Mouse (Mus musculus): ENCODE data around the gene Slc39a3. TPM values are rescaled to one million over a fixed set of nuclear protein-coding genes. Genes with fewer than 3 reads are reported as not detected.
A peak's percentile ranks its signal among the peaks of the same experiment; 100 is the strongest.

Gene Slc39a3
- polyA plus RNA-seq, 1 experiment: 75.2 TPM

- Histone ChIP-seq H3K27me3 (ENCODE audit: control insufficient read depth, insufficient read depth, low read length) (no peaks in the 10 kb centered on the region), H3K4me3 (replicated peaks; ENCODE audit: insufficient read depth, low read depth, low read length) (peak overlapping the region; percentile 87), H3K27ac (ENCODE audit: insufficient read depth, low read length) (peak overlapping the region; percentile 98), H3K4me1 (ENCODE audit: control insufficient read depth, insufficient read depth, low read length) (peaks cover 74% of the 10 kb centered on the region)
- 51% methylated on average over 5 of the region's 5 CpGs for WGBS
- TF ChIP-seq CTCF (IDR thresholded peaks at IDR 0.05; ENCODE audit: borderline replicate concordance, insufficient read depth, low read depth, low read length): no peak
- TF ChIP-seq POLR2A (IDR thresholded peaks at IDR 0.05; ENCODE audit: borderline replicate concordance, insufficient read depth, low read length): no peak
- DNase-seq: peak in 1 of 2 experiments; percentile 49
These were observed 12.8 kb downstream of the Slc39a3 start for GRCm38 (mm10) chr10:81024346-81024937.

- no peak for DNase-seq
- Histone ChIP-seq H3K4me3 (replicated peaks; ENCODE audit: insufficient read depth, low read depth, low read length) (no peak overlapping the region), H3K27me3 (ENCODE audit: control insufficient read depth, insufficient read depth, low read length) (no peaks in the 10 kb centered on the region), H3K4me1 (ENCODE audit: control insufficient read depth, insufficient read depth, low read length) (peaks cover 63% of the 10 kb centered on the region), H3K27ac (ENCODE audit: insufficient read depth, low read length) (no peak overlapping the region)
- TF ChIP-seq POLR2A (IDR thresholded peaks at IDR 0.05; ENCODE audit: borderline replicate concordance, insufficient read depth, low read length): no peak
- TF ChIP-seq CTCF (IDR thresholded peaks at IDR 0.05; ENCODE audit: borderline replicate concordance, insufficient read depth, low read depth, low read length): peak; percentile 56; the same call in 1 of the 2 replicates
- 69% methylated on average over 8 of the region's 8 CpGs for WGBS
These were observed 14.5 kb downstream of the Slc39a3 start for GRCm38 (mm10) chr10:81022744-81023143.

- WGBS: 13% methylated on average over 26 of the region's 26 CpGs
These were observed 15.6 kb downstream of the Slc39a3 start for GRCm38 (mm10) chr10:81021547-81022110.

GRCm38 (mm10) chr10:81020207-81020606 lies 17.0 kb downstream of the Slc39a3 start:
- peak overlapping the region; percentile 43 for H3K27ac ChIP-seq (ENCODE audit: insufficient read depth, low read length)
- TF ChIP-seq POLR2A (IDR thresholded peaks at IDR 0.05; ENCODE audit: borderline replicate concordance, insufficient read depth, low read length) (no peak), CTCF (IDR thresholded peaks at IDR 0.05; ENCODE audit: borderline replicate concordance, insufficient read depth, low read depth, low read length) (no peak)
- 38% methylated on average over 2 of the region's 2 CpGs for WGBS

More at GRCm38 (mm10) chr10:81021547-81022110, 15.6 kb downstream of the Slc39a3 start:
- Histone ChIP-seq H3K4me1 (ENCODE audit: control insufficient read depth, insufficient read depth, low read length) (peaks cover 52% of the 10 kb centered on the region), H3K27me3 (ENCODE audit: control insufficient read depth, insufficient read depth, low read length) (no peaks in the 10 kb centered on the region), H3K27ac (ENCODE audit: insufficient read depth, low read length) (peak overlapping the region; percentile 22; the same call in 1 of the 2 replicates), H3K4me3 (replicated peaks; ENCODE audit: insufficient read depth, low read depth, low read length) (peak overlapping the region; percentile 19)
- DNase-seq: no peak
- TF ChIP-seq POLR2A (IDR thresholded peaks at IDR 0.05; ENCODE audit: borderline replicate concordance, insufficient read depth, low read length) (no peak), CTCF (IDR thresholded peaks at IDR 0.05; ENCODE audit: borderline replicate concordance, insufficient read depth, low read depth, low read length) (no peak)

DNA sequence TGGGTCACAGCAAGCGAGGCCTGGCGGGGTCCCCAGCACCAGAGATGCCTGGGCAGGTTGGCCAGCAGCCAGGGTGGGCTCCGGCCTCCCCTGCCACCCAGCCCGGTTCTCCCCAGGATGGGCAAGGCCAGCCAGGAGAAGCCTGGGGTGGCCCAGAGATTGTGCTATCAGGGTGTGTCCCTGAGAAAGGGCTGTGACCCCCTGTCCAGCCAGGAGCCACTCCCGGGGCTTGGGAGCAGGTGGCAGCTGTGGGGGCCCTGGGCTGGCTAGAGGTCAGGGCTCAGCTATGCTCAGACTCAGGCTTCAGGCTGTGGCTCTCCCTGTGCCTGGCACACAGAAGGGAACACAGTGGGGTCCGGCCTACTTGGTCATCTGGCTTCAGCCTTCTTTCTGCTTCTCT lies 17.5 kb downstream of the Slc39a3 start:
- no peak for DNase-seq
- Histone ChIP-seq H3K27me3 (ENCODE audit: control insufficient read depth, insufficient read depth, low read length) (no peaks in the 10 kb centered on the region), H3K4me3 (replicated peaks; ENCODE audit: insufficient read depth, low read depth, low read length) (no peak overlapping the region), H3K27ac (ENCODE audit: insufficient read depth, low read length) (peak overlapping the region; percentile 43), H3K4me1 (ENCODE audit: control insufficient read depth, insufficient read depth, low read length) (peaks cover 45% of the 10 kb centered on the region)
- no peak for TF ChIP-seq CTCF (IDR thresholded peaks at IDR 0.05; ENCODE audit: borderline replicate concordance, insufficient read depth, low read depth, low read length)
- TF ChIP-seq POLR2A (IDR thresholded peaks at IDR 0.05; ENCODE audit: borderline replicate concordance, insufficient read depth, low read length): no peak
- 30% methylated on average over 6 of the region's 6 CpGs for WGBS

More at GRCm38 (mm10) chr10:81020207-81020606, 17.0 kb downstream of the Slc39a3 start:
- H3K27me3 ChIP-seq (ENCODE audit: control insufficient read depth, insufficient read depth, low read length): no peaks in the 10 kb centered on the region
- no peak for DNase-seq
- no peak overlapping the region for H3K4me3 ChIP-seq (replicated peaks; ENCODE audit: insufficient read depth, low read depth, low read length)
- peaks cover 45% of the 10 kb centered on the region for H3K4me1 ChIP-seq (ENCODE audit: control insufficient read depth, insufficient read depth, low read length)

- no peak for TF ChIP-seq CTCF (IDR thresholded peaks at IDR 0.05; ENCODE audit: borderline replicate concordance, insufficient read depth, low read depth, low read length)
- no peak for TF ChIP-seq POLR2A (IDR thresholded peaks at IDR 0.05; ENCODE audit: borderline replicate concordance, insufficient read depth, low read length)
- DNase-seq: no peak
- WGBS: 46% methylated on average over 10 of the region's 10 CpGs
- H3K27ac ChIP-seq (ENCODE audit: insufficient read depth, low read length): no peak overlapping the region
- no peak overlapping the region for H3K4me3 ChIP-seq (replicated peaks; ENCODE audit: insufficient read depth, low read depth, low read length)
- peaks cover 32% of the 10 kb centered on the region for H3K4me1 ChIP-seq (ENCODE audit: control insufficient read depth, insufficient read depth, low read length)
- H3K27me3 ChIP-seq (ENCODE audit: control insufficient read depth, insufficient read depth, low read length): no peaks in the 10 kb centered on the region
These were observed 18.9 kb downstream of the Slc39a3 start for GRCm38 (mm10) chr10:81018326-81018725.

GRCm38 (mm10) chr10:81016645-81017044 lies 20.6 kb downstream of the Slc39a3 start:
- peak; percentile 67 to 80 for DNase-seq
- no peak for TF ChIP-seq POLR2A (IDR thresholded peaks at IDR 0.05; ENCODE audit: borderline replicate concordance, insufficient read depth, low read length)
- TF ChIP-seq CTCF (IDR thresholded peaks at IDR 0.05; ENCODE audit: borderline replicate concordance, insufficient read depth, low read depth, low read length): peak; percentile 90

GRCm38 (mm10) chr10:81015666-81016065 lies 21.6 kb downstream of the Slc39a3 start:
- TF ChIP-seq CTCF (IDR thresholded peaks at IDR 0.05; ENCODE audit: borderline replicate concordance, insufficient read depth, low read depth, low read length) (no peak), POLR2A (IDR thresholded peaks at IDR 0.05; ENCODE audit: borderline replicate concordance, insufficient read depth, low read length) (no peak)
- Histone ChIP-seq H3K4me1 (ENCODE audit: control insufficient read depth, insufficient read depth, low read length) (peaks cover 10% of the 10 kb centered on the region), H3K27me3 (ENCODE audit: control insufficient read depth, insufficient read depth, low read length) (no peaks in the 10 kb centered on the region), H3K4me3 (replicated peaks; ENCODE audit: insufficient read depth, low read depth, low read length) (no peak overlapping the region), H3K27ac (ENCODE audit: insufficient read depth, low read length) (no peak overlapping the region)
- 91% methylated on average over 2 of the region's 2 CpGs for WGBS
- DNase-seq: no peak

More at GRCm38 (mm10) chr10:81016645-81017044, 20.6 kb downstream of the Slc39a3 start:
- no peaks in the 10 kb centered on the region for H3K27me3 ChIP-seq (ENCODE audit: control insufficient read depth, insufficient read depth, low read length)
- WGBS: 9% methylated on average over 7 of the region's 7 CpGs
- no peak overlapping the region for H3K27ac ChIP-seq (ENCODE audit: insufficient read depth, low read length)
- H3K4me3 ChIP-seq (replicated peaks; ENCODE audit: insufficient read depth, low read depth, low read length): no peak overlapping the region
- H3K4me1 ChIP-seq (ENCODE audit: control insufficient read depth, insufficient read depth, low read length): peaks cover 19% of the 10 kb centered on the region
